Mouse (Mus musculus) natural killer cell, adult 2 months (primary cell): ENCODE measurements around the gene Gm3373.
"Not testable (repeated sequence)": the region's sequence is repeated elsewhere in the genome, so short reads cannot be mapped to it uniquely, and the experiment has no call there.

Source experiments
- DNase-seq, 2 experiments: peaks; one replicate each; pipeline ENCODE4 v3.0.0; 2022; ENCODE audit warnings: low spot score in 2 of 2

The Gm3373 gene

DNA sequence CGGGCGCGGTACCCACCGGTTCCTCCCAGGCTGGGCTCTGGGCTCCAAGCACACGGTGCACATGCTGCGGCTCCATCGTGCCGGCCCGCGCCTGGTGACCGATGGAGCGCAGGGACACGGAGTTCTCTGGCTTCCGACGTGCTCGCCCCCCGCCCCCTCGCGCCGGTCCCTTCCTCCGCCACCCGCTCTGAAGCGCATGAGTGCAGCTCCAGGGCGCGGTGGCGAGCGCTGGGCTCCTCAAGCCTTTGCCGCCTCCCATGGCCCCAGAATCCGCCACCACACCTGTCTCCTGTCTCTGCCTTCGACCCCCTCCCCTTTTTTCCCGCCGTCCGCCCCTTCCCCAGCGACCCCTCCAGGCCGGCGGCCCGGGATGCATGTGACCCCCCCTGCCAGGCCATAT, at the start of gene Gm3373:
Gene Gm3373 (minus strand): TSS at position 101 of the 400 bp plus-strand sequence.
- not testable (repeated sequence) for DNase-seq

DNA sequence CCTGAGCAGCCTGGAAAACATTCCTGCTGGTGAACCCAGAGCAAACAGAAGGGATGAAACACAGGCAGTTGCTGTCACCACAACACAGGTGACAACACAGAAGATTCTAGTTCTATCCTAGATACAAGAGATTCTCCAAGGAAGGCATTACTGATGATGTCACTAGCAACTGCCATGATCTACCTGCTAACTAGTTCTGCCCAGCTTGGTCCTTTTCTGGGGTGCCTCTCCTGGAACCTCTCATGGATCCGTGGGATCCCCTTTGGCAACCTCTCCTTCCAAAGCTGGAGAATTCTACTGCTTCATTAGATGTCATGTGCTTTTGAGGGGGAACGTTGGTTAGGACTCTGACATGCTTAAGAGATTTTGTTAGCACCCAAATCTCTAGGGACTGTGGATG, 54.0 kb downstream of the Gm3373 start, which contains the start of gene Gm9603:
Gene Gm9603 (minus strand): TSS at position 101 of the 400 bp plus-strand sequence.
- DNase-seq = not testable (repeated sequence)
